Mouse (Mus musculus): Measurements from ENCODE around the gene Idh1.

DNA sequence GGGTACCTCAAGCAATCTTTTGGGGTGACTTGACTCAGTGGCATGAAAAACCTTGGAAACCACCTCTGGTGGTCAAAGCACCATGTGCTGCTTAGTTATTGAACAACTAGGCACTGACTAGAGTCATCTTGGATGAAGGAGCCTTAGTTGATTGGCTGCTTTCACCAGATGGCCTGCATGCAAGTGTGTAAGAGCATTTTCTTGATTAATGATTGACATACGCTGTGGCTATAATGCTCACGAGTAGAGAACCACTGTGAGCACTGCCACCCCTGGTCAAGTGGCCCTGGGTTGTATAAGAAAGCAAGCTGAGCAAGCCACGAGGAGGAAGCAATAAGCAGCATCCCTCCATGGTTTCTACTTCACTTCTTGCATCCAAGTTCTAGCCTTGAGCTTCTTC, 56.1 kb downstream of the Idh1 start:
- TF ChIP-seq CTCF (IDR thresholded peaks at IDR 0.05 in 2 of 3, conservative IDR thresholded peaks at IDR 0.05 in 1 of 3; ENCODE audit: control insufficient read depth in 1 of 3, insufficient read depth in 1 of 3, low read depth in 2 of 3, low read length in 3 of 3, poor library complexity in 1 of 3, severe bottlenecking in 1 of 3) (no peak), POLR2AphosphoS5 (IDR thresholded peaks at IDR 0.05; ENCODE audit: borderline replicate concordance, low read depth, low read length) (no peak)
